Mouse (Mus musculus): Measurements from ENCODE around the gene Hist1h2bq. TPM values are rescaled to one million over a fixed set of nuclear protein-coding genes. Genes with fewer than 3 reads are reported as not detected.
"Not testable (repeated sequence)": the region's sequence is repeated elsewhere in the genome, so short reads cannot be mapped to it uniquely, and the experiment has no call there.

Gene Hist1h2bq
- polyA plus RNA-seq, 1 experiment from 2014 or later = 10.4 TPM

- Histone ChIP-seq H3K4me3 (ENCODE audit: low read length) (peak overlapping the region; percentile 54), H3K27ac (ENCODE audit: low read length) (peak overlapping the region; percentile 49), H3K9ac (ENCODE audit: low read length) (peak overlapping the region; percentile 28), H3K9me3 (replicated peaks; ENCODE audit: control insufficient read depth, low read length) (no peaks in the 10 kb centered on the region), H3K4me2 (ENCODE audit: low read depth, low read length) (peak overlapping the region; percentile 62), H3K4me1 (ENCODE audit: control insufficient read depth, insufficient read depth, low read length) (peaks cover 30% of the 10 kb centered on the region), H3K27me3 (ENCODE audit: control insufficient read depth, insufficient read depth, low read length) (no peaks in the 10 kb centered on the region), H3K36me3 (ENCODE audit: control insufficient read depth, insufficient read depth) (no peaks in the 10 kb centered on the region)
- no peak for ATAC-seq (replicated peaks; ENCODE audit: extremely low read depth, insufficient read depth, low FRiP score)
- WGBS = 3% methylated on average over 9 of the region's 9 CpGs
Measured at GRCm38 (mm10) chr13:21783734-21784161, 26.2 kb downstream of the Hist1h2bq start.

DNA sequence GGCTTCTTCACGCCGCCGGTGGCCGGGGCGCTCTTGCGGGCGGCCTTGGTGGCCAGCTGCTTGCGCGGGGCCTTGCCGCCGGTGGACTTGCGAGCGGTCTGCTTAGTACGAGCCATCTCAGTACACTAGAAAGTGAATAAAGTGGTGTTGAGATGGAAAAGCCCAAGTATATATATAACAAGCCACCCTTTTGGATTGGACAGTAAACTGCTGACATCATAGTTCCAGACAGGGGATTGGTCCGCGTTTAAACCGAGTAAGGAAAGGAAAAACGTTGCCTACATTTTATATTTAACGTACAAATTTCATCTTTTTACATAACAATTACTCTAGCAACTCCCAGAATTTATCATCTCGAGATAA, 26.8 kb downstream of the Hist1h2bq start, which contains the start of gene Hist1h3i:
Gene Hist1h3i, minus strand, starts transcription at position 116 of the 363 bp plus-strand sequence.
- no peaks in the 10 kb centered on the region for H3K27me3 ChIP-seq (ENCODE audit: control insufficient read depth, insufficient read depth, low read length)
- peak; percentile 68 for ATAC-seq (replicated peaks; ENCODE audit: extremely low read depth, insufficient read depth, low FRiP score)
- no peaks in the 10 kb centered on the region for H3K9me3 ChIP-seq (replicated peaks; ENCODE audit: control insufficient read depth, low read length)
- no peaks in the 10 kb centered on the region for H3K36me3 ChIP-seq (ENCODE audit: control insufficient read depth, insufficient read depth)
- H3K9ac ChIP-seq (ENCODE audit: low read length) = peak within 1 kb of the TSS; percentile 75
- peak within 1 kb of the TSS; percentile 86 for H3K27ac ChIP-seq (ENCODE audit: low read length)
- peak within 1 kb of the TSS; percentile 54 for H3K4me3 ChIP-seq (ENCODE audit: low read length)
- H3K4me2 ChIP-seq (ENCODE audit: low read depth, low read length) = peak within 1 kb of the TSS; percentile 79
- WGBS = 0% methylated on average over 11 of the region's 20 CpGs
- peaks cover 30% of the 10 kb centered on the region for H3K4me1 ChIP-seq (ENCODE audit: control insufficient read depth, insufficient read depth, low read length)

DNA sequence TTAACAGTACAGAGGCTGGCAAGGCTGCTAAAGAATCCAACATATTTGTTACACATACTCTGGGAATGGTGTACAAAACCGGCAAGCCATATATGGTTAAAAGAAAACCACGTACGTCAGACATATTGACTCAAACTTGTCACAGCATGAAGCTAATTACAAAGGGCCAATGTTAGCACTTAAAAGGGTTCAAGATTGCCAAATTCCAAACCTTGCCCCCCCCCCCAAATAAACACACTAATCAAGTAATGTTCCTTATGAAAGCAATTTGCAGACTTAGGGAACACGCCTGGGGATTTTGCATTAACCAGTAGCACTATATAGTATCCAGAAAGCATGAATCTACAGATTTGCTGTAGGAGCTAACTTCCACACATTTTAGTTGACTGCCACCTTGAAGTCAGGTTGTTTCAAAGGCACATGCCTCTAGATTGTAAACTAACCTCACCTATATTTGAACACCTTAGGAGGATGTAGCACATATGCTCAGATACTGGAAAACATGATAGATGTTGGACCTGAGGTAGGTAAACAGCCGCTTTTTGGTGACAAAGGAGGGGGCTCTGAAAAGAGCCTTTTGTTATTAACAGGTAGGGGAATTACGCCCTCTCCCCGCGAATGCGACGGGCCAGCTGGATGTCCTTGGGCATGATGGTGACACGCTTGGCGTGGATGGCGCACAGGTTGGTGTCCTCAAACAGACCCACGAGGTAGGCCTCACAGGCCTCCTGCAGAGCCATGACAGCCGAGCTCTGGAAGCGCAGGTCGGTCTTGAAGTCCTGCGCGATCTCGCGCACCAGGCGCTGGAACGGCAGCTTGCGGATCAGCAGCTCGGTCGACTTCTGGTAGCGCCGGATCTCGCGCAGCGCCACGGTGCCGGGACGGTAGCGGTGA, 27.4 kb downstream of the Hist1h2bq start:
- H3K9me3 ChIP-seq (replicated peaks; ENCODE audit: control insufficient read depth, low read length); H3K27me3 ChIP-seq (ENCODE audit: control insufficient read depth, insufficient read depth, low read length); H3K36me3 ChIP-seq (ENCODE audit: control insufficient read depth, insufficient read depth); ATAC-seq (replicated peaks; ENCODE audit: extremely low read depth, insufficient read depth, low FRiP score): not testable (repeated sequence)
- H3K4me1 ChIP-seq (ENCODE audit: control insufficient read depth, insufficient read depth, low read length) = peaks cover 30% of the 10 kb centered on the region
- H3K4me3 ChIP-seq (ENCODE audit: low read length) = peak overlapping the region; percentile 54
- 2% methylated on average over 13 of the region's 35 CpGs for WGBS
- H3K4me2 ChIP-seq (ENCODE audit: low read depth, low read length) = peak overlapping the region; percentile 79
- H3K9ac ChIP-seq (ENCODE audit: low read length) = peak overlapping the region; percentile 75
- peak overlapping the region; percentile 86 for H3K27ac ChIP-seq (ENCODE audit: low read length)

DNA sequence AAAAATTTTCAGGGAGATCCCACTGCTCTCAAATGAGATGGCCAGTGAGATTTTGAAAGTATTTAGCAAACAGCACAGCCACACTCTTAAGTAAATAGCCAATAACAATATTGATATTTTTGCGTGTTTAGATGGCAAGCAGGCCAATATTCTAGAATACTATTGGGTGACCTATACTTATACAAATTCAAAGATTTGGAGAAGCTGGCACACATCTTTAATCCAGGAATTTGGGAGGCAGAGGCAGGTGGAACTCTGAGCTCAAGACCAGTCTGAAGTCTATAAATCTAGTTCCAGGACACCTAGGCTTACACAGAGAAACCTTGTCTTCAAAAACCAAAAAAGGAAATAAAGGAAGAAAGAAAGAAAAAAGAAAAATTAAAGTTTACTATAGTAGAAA, 28.4 kb downstream of the Hist1h2bq start:
- no peak for ATAC-seq (replicated peaks; ENCODE audit: extremely low read depth, insufficient read depth, low FRiP score)
- Histone ChIP-seq H3K36me3 (ENCODE audit: control insufficient read depth, insufficient read depth) (no peaks in the 10 kb centered on the region), H3K4me2 (ENCODE audit: low read depth, low read length) (no peak overlapping the region), H3K4me1 (ENCODE audit: control insufficient read depth, insufficient read depth, low read length) (peaks cover 30% of the 10 kb centered on the region), H3K9me3 (replicated peaks; ENCODE audit: control insufficient read depth, low read length) (no peaks in the 10 kb centered on the region), H3K27me3 (ENCODE audit: control insufficient read depth, insufficient read depth, low read length) (no peaks in the 10 kb centered on the region), H3K27ac (ENCODE audit: low read length) (no peak overlapping the region), H3K4me3 (ENCODE audit: low read length) (no peak overlapping the region), H3K9ac (ENCODE audit: low read length) (no peak overlapping the region)
- 94% methylated on average over 1 of the region's 1 CpGs for WGBS

GRCm38 (mm10) chr13:21781021-21781555, 28.9 kb downstream of the Hist1h2bq start:
- no peak for ATAC-seq (replicated peaks; ENCODE audit: extremely low read depth, insufficient read depth, low FRiP score)
- no peaks in the 10 kb centered on the region for H3K9me3 ChIP-seq (replicated peaks; ENCODE audit: control insufficient read depth, low read length)
- WGBS = 38% methylated on average over 6 of the region's 6 CpGs
- peak overlapping the region; percentile 85 for H3K9ac ChIP-seq (ENCODE audit: low read length)
- peaks cover 28% of the 10 kb centered on the region for H3K4me1 ChIP-seq (ENCODE audit: control insufficient read depth, insufficient read depth, low read length)
- H3K4me2 ChIP-seq (ENCODE audit: low read depth, low read length) = peak overlapping the region; percentile 98
- peak overlapping the region; percentile 70 for H3K4me3 ChIP-seq (ENCODE audit: low read length)
- H3K27ac ChIP-seq (ENCODE audit: low read length) = peak overlapping the region; percentile 83
- H3K27me3 ChIP-seq (ENCODE audit: control insufficient read depth, insufficient read depth, low read length) = no peaks in the 10 kb centered on the region
- H3K36me3 ChIP-seq (ENCODE audit: control insufficient read depth, insufficient read depth) = no peaks in the 10 kb centered on the region

- peak within 1 kb of the TSS; percentile 85 for H3K9ac ChIP-seq (ENCODE audit: low read length)
- no peaks in the 10 kb centered on the region for H3K9me3 ChIP-seq (replicated peaks; ENCODE audit: control insufficient read depth, low read length)
- peak; percentile 29; the same call in 1 of the 2 replicates for ATAC-seq (replicated peaks; ENCODE audit: extremely low read depth, insufficient read depth, low FRiP score)
- H3K4me3 ChIP-seq (ENCODE audit: low read length) = peak within 1 kb of the TSS; percentile 70
- peak within 1 kb of the TSS; percentile 98 for H3K4me2 ChIP-seq (ENCODE audit: low read depth, low read length)
- H3K27ac ChIP-seq (ENCODE audit: low read length) = peak within 1 kb of the TSS; percentile 83
- no peaks in the 10 kb centered on the region for H3K27me3 ChIP-seq (ENCODE audit: control insufficient read depth, insufficient read depth, low read length)
- peaks cover 24% of the 10 kb centered on the region for H3K4me1 ChIP-seq (ENCODE audit: control insufficient read depth, insufficient read depth, low read length)
- under 1% methylated on average over 44 of the region's 44 CpGs for WGBS
- no peaks in the 10 kb centered on the region for H3K36me3 ChIP-seq (ENCODE audit: control insufficient read depth, insufficient read depth)
Measured at GRCm38 (mm10) chr13:21779767-21780731, 29.9 kb downstream of the Hist1h2bq start, which contains the start of gene Hist1h1b. TSS of gene Hist1h1b (minus strand) at chr13:21780625.

- 6% methylated on average over 33 of the region's 33 CpGs for WGBS
- Histone ChIP-seq H3K4me1 (ENCODE audit: control insufficient read depth, insufficient read depth, low read length) (peaks cover 20% of the 10 kb centered on the region), H3K36me3 (ENCODE audit: control insufficient read depth, insufficient read depth) (no peaks in the 10 kb centered on the region), H3K9me3 (replicated peaks; ENCODE audit: control insufficient read depth, low read length) (no peaks in the 10 kb centered on the region), H3K9ac (ENCODE audit: low read length) (peak overlapping the region; percentile 85), H3K4me3 (ENCODE audit: low read length) (peak overlapping the region; percentile 70), H3K27me3 (ENCODE audit: control insufficient read depth, insufficient read depth, low read length) (no peaks in the 10 kb centered on the region), H3K4me2 (ENCODE audit: low read depth, low read length) (peak overlapping the region; percentile 98), H3K27ac (ENCODE audit: low read length) (peak overlapping the region; percentile 83)
- peak; percentile 81 for ATAC-seq (replicated peaks; ENCODE audit: extremely low read depth, insufficient read depth, low FRiP score)
Measured at GRCm38 (mm10) chr13:21778814-21779766, 30.9 kb downstream of the Hist1h2bq start.
